Mouse (Mus musculus) c-Kit-positive CD71-negative TER-119-negative erythroid progenitor cells, embryonic 14.5 days (primary cell): ENCODE results near the gene Fndc4.

Experiments
- DNase-seq: peaks from one replicate; pipeline ENCODE4 v3.0.0-alpha.2; 2013; ENCODE audit warnings: low read depth

The Fndc4 gene

GRCm38 (mm10) chr5:31295606-31296141 is at the start of gene Fndc4:
Gene Fndc4, minus strand, starts transcription at chr5:31296080.
- DNase-seq, result no peak

- DNase-seq, result peak; percentile 38
Measured at GRCm38 (mm10) chr5:31328255-31328654, 32.4 kb upstream of the Fndc4 start.

- no peak for DNase-seq
Measured at GRCm38 (mm10) chr5:31326850-31327249, 31.0 kb upstream of the Fndc4 start.

- no peak for DNase-seq
Measured at GRCm38 (mm10) chr5:31324085-31324484, 28.2 kb upstream of the Fndc4 start.

- no peak for DNase-seq
Measured at GRCm38 (mm10) chr5:31322776-31323175, 26.9 kb upstream of the Fndc4 start.

- DNase-seq, result no peak
Measured at GRCm38 (mm10) chr5:31312806-31313205, 16.9 kb upstream of the Fndc4 start.

- DNase-seq, result no peak
Measured at GRCm38 (mm10) chr5:31303093-31303492, 7.2 kb upstream of the Fndc4 start.

- DNase-seq, result no peak
Measured at GRCm38 (mm10) chr5:31301866-31302265, 6.0 kb upstream of the Fndc4 start.

GRCm38 (mm10) chr5:31298486-31298885 is 2.6 kb upstream of the Fndc4 start:
- no peak for DNase-seq

- DNase-seq, result no peak
Measured at GRCm38 (mm10) chr5:31297981-31298380, 2.1 kb upstream of the Fndc4 start.

GRCm38 (mm10) chr5:31297047-31297757 is 1.3 kb upstream of the Fndc4 start, which contains the start of gene Gckr:
Gene Gckr, plus strand, starts transcription at chr5:31297443.
- no peak for DNase-seq

- DNase-seq, result no peak
Measured at GRCm38 (mm10) chr5:31294964-31295605, 795 bp downstream of the Fndc4 start.

GRCm38 (mm10) chr5:31291361-31291688 is 4.6 kb downstream of the Fndc4 start:
- no peak for DNase-seq

- peak; percentile 95 for DNase-seq
Measured at GRCm38 (mm10) chr5:31290521-31291360, 5.1 kb downstream of the Fndc4 start, which contains the start of gene Ift172. Gene Ift172, minus strand, starts transcription at chr5:31291116.

- no peak for DNase-seq
Measured at GRCm38 (mm10) chr5:31289626-31290230, 6.2 kb downstream of the Fndc4 start.

GRCm38 (mm10) chr5:31288655-31289054 is 7.2 kb downstream of the Fndc4 start:
- no peak for DNase-seq

- DNase-seq, result no peak
Measured at GRCm38 (mm10) chr5:31288225-31288624, 7.7 kb downstream of the Fndc4 start.

GRCm38 (mm10) chr5:31279245-31279988 is 16.5 kb downstream of the Fndc4 start:
- DNase-seq, result no peak

GRCm38 (mm10) chr5:31273018-31273417 is 22.9 kb downstream of the Fndc4 start:
- no peak for DNase-seq

GRCm38 (mm10) chr5:31267686-31268085 is 28.2 kb downstream of the Fndc4 start:
- DNase-seq, result no peak

- DNase-seq, result no peak
Measured at GRCm38 (mm10) chr5:31266101-31266500, 29.8 kb downstream of the Fndc4 start.
